Mouse (Mus musculus) cerebellum, adult 2 months (tissue): Measurements from ENCODE around the gene Sord. TPM values are rescaled to one million over a fixed set of nuclear protein-coding genes. Genes with fewer than 3 reads are reported as not detected.

ENCODE experiments used
- DNase-seq, 2 experiments: peaks; one replicate each; pipeline ENCODE4 v3.0.0; 2021
- H3K27ac ChIP-seq: fragments of 200-500 bp; 2 replicates; pipeline ENCODE4 v1.5.1; 2012; ENCODE audit warnings: low read length, control low read depth, inconsistent platforms; ENCODE audit not compliant: insufficient read depth
- H3K27me3 ChIP-seq: fragments of 200-500 bp; 2 replicates; pipeline ENCODE4 v1.6.1; 2012; ENCODE audit warnings: inconsistent platforms, mild to moderate bottlenecking, low read length, moderate library complexity; ENCODE audit not compliant: control insufficient read depth, insufficient read depth
- H3K4me1 ChIP-seq: fragments of 200-500 bp; 2 replicates; pipeline ENCODE4 v1.6.1; 2011; ENCODE audit warnings: low read length; ENCODE audit not compliant: control insufficient read depth, insufficient read depth
- H3K4me3 ChIP-seq: fragments of 200-500 bp; replicated peaks from 2 replicates; pipeline ENCODE3; 2011; ENCODE audit warnings: mild to moderate bottlenecking, low read depth, low read length, control low read depth; ENCODE audit not compliant: insufficient read depth
- CTCF ChIP-seq: fragments of 200-500 bp; IDR thresholded peaks from 2 replicates; pipeline ENCODE4 v1.5.1; 2011; ENCODE audit warnings: low read depth, mild to moderate bottlenecking, control low read depth, low read length, moderate library complexity, borderline replicate concordance; ENCODE audit not compliant: insufficient read depth
- POLR2A ChIP-seq: fragments of 200-500 bp; IDR thresholded peaks from 2 replicates; pipeline ENCODE4 v1.6.1; 2011; ENCODE audit warnings: low read length, control low read depth, borderline replicate concordance; ENCODE audit not compliant: insufficient read depth
- WGBS: fragments of 180-500 bp; shearing (Covaris S2); methylation state at CpG from one replicate; pipeline ENCODE4 v1.1.7; 2018; 5-methylcytosine and 5-hydroxymethylcytosine counted together
- polyA plus RNA-seq: library from polyadenylated mRNA; depleted of rRNA; stranded (reverse); fragments of >200 nt; gene quantifications from 2 replicates; pipeline ENCODE4 v1.2.3, GENCODE M21; 2012

The Sord gene
- polyA plus RNA-seq, 1 experiment = 22.9 TPM

- Histone ChIP-seq H3K27me3 (no peaks in the 10 kb centered on the region; the same call in 1 of the 2 replicates), H3K27ac (no peak overlapping the region), H3K4me3 (no peak overlapping the region), H3K4me1 (no peaks in the 10 kb centered on the region)
- DNase-seq = no peak
- 22% methylated on average over 7 of the region's 7 CpGs for WGBS
- no peak for TF ChIP-seq POLR2A
- TF ChIP-seq CTCF = no peak
Measured at GRCm38 (mm10) chr2:122286137-122286536, 51.6 kb downstream of the Sord start.

DNA sequence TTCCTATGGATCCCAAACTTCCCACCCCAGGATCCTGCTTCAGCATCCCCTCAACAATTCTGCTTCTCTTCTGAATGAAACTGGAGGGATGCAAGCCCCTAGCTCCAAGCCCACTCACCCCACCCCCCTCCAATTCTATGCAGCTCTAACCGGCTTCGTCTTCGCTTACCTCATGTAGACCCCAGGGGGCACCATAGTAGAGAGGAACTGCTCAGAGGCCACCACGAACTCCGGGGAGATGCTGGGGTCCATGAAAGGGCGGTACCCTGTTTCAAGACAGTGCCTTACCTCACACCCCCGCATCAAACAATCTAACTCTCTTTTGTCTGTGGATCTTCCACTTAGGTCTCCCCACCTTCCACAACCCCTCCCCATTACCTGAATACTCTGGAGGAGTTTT, 60.4 kb downstream of the Sord start:
- TF ChIP-seq POLR2A = no peak
- TF ChIP-seq CTCF = no peak
- WGBS = 18% methylated on average over 7 of the region's 7 CpGs
- Histone ChIP-seq H3K4me1 (peaks cover 10% of the 10 kb centered on the region), H3K27ac (no peak overlapping the region), H3K4me3 (no peak overlapping the region), H3K27me3 (no peaks in the 10 kb centered on the region; the same call in 1 of the 2 replicates)
- DNase-seq = no peak

- Histone ChIP-seq H3K4me3 (no peak overlapping the region), H3K27me3 (no peaks in the 10 kb centered on the region; the same call in 1 of the 2 replicates), H3K27ac (no peak overlapping the region), H3K4me1 (peaks cover 17% of the 10 kb centered on the region)
- WGBS = 2% methylated on average over 35 of the region's 35 CpGs
- no peak for TF ChIP-seq POLR2A
- no peak for TF ChIP-seq CTCF
- no peak for DNase-seq
Measured at GRCm38 (mm10) chr2:122297271-122298095, 62.9 kb downstream of the Sord start.

- 3% methylated on average over 13 of the region's 13 CpGs for WGBS
- peaks cover 17% of the 10 kb centered on the region for H3K4me1 ChIP-seq
- no peak for TF ChIP-seq CTCF
- no peak for TF ChIP-seq POLR2A
- no peak within 1 kb of the TSS for H3K27ac ChIP-seq
- H3K27me3 ChIP-seq = no peaks in the 10 kb centered on the region; the same call in 1 of the 2 replicates
- peak within 1 kb of the TSS; percentile 34 for H3K4me3 ChIP-seq
- DNase-seq = no peak
Measured at GRCm38 (mm10) chr2:122298096-122298499, 63.5 kb downstream of the Sord start, which contains the start of gene Duox2. Gene Duox2, minus strand, starts transcription at chr2:122298449.

DNA sequence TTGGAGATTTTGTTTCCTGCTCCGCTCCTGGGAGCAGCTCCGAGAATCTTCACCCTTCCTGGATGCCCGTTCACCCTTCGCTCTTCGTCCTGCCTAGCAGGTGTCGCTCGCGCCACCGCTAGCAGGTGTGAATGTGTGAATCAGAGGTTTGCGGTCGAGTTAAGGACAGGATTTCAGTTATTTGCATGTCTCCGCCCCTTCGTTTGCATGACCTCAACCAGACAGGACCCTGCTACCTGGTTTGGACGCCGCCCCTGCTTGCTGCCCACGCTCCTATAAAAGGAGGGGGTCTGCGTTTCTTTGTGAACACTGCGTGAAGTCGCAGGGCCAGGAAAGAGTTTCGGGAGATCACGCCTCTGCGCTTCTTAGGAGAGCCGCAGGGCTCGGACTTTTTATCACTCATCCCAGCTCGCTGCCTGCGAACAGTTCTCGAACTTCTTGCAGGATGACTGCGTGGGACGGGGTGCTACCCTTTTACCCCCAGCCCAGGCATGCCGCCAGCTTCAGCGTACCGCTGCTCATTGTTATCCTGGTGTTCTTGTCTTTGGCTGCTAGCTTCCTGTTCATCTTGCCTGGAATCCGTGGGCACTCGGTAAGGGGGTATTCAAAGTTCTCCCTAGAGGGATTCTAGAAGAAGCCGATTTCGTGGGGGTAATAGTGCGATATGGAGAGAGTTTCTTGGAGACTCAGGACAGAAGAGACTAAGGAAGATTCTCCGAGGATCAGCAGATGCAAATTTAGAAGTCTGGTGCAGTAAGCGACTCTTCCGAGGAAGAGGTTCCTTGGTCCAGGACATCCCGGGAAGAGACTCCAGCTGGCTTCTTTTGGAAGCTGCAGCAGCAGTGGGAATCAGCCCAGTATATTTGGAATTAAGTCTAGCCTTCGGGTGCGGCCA, 64.3 kb downstream of the Sord start, which contains the start of gene Duoxa2:
TSS of gene Duoxa2 (plus strand) at position 305 of the 895 bp plus-strand sequence.
- TF ChIP-seq CTCF (no peak), POLR2A (no peak)
- H3K4me3 ChIP-seq = peak within 1 kb of the TSS; percentile 34
- peaks cover 17% of the 10 kb centered on the region for H3K4me1 ChIP-seq
- H3K27ac ChIP-seq = no peak within 1 kb of the TSS
- peak in 1 of 2 experiments; percentile 19 for DNase-seq
- WGBS = 2% methylated on average over 43 of the region's 43 CpGs
- no peaks in the 10 kb centered on the region; the same call in 1 of the 2 replicates for H3K27me3 ChIP-seq

DNA sequence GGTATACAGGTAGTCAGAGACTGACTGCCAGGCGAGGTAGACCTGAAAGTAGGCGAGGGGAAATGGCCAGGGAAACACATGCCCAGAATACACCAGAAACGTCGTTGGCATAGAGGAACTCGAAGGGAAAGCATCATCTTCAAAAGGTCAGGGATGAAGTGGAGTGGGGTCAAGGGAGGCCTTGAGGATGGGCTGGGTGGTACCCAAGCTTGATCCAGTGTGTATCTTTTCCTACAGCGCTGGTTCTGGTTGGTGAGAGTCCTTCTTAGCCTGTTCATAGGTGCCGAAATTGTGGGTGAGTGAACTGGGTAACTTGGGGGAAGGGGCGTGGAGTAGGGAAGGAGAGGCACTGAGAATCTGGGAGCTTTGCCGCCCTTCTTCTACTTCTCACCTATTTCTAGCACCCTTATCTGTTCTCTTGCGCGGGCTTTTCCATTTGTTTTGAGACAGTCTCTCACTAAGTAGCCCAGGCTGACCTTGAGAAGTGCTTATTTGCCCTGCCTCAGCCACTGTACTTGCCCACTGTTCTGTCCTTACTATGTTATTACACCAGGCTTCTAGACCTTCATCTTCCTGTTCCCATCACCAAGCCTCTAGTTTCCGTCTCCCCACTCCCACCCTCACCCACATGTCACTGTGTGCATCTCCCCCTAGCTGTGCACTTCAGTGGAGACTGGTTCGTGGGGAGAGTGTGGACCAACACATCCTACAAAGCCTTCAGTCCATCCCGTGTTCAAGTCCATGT, 65.5 kb downstream of the Sord start:
- H3K27ac ChIP-seq = no peak overlapping the region
- 58% methylated on average over 14 of the region's 14 CpGs for WGBS

GRCm38 (mm10) chr2:122300656-122301020, 66.1 kb downstream of the Sord start:
- 25% methylated on average over 14 of the region's 14 CpGs for WGBS
- H3K4me3 ChIP-seq = no peak overlapping the region
- H3K27me3 ChIP-seq = no peaks in the 10 kb centered on the region; the same call in 1 of the 2 replicates
- no peak overlapping the region for H3K27ac ChIP-seq
- no peak for TF ChIP-seq CTCF
- TF ChIP-seq POLR2A = no peak
- H3K4me1 ChIP-seq = peaks cover 17% of the 10 kb centered on the region
- DNase-seq = no peak

More for the DNA sequence above, 65.5 kb downstream of the Sord start:
- TF ChIP-seq POLR2A (no peak), CTCF (no peak)
- H3K4me3 ChIP-seq = no peak overlapping the region
- no peaks in the 10 kb centered on the region; the same call in 1 of the 2 replicates for H3K27me3 ChIP-seq
- H3K4me1 ChIP-seq = peaks cover 17% of the 10 kb centered on the region
- DNase-seq = no peak
